Mouse (Mus musculus) layer of hippocampus, postnatal 25 days (tissue): ENCODE measurements at regions not wholly inside any gene's neighbourhood (a gene's known extent, or its start where the extent isn't known, plus 50 kb on each side); places are given as distances from the start of the nearest gene placed in this dataset.

Experiments
- DNase-seq, 2 experiments: peaks; one replicate each; pipeline ENCODE4 v3.0.0; 2022; ENCODE audit warnings: mixed read lengths in 2 of 2, low spot score in 1 of 2; ENCODE audit errors: extremely low spot score in 1 of 2

GRCm38 (mm10) chr14:45964043-45964442 lies 306.1 kb upstream of the Ddhd1 start:
- DNase-seq, result no peak

GRCm38 (mm10) chr14:45983206-45983857 lies 325.4 kb upstream of the Ddhd1 start:
- DNase-seq, result no peak

GRCm38 (mm10) chr14:45984135-45984892 lies 326.4 kb upstream of the Ddhd1 start:
- DNase-seq, result no peak

GRCm38 (mm10) chr14:45992041-45992869 lies 334.3 kb upstream of the Ddhd1 start:
- DNase-seq, result no peak

- DNase-seq, result no peak
Measured at GRCm38 (mm10) chr14:45992870-45993135, 334.9 kb upstream of the Ddhd1 start.

GRCm38 (mm10) chr14:45993669-45994068 lies 335.7 kb upstream of the Ddhd1 start:
- DNase-seq, result peak; percentile 40 to 73

- no peak for DNase-seq
Measured at GRCm38 (mm10) chr14:45996760-45997159, 338.8 kb upstream of the Ddhd1 start.

GRCm38 (mm10) chr14:46004078-46004477 lies 346.1 kb upstream of the Ddhd1 start:
- DNase-seq, result no peak

GRCm38 (mm10) chr14:46005307-46005706 lies 347.4 kb upstream of the Ddhd1 start:
- no peak for DNase-seq

- DNase-seq, result no peak
Measured at GRCm38 (mm10) chr14:46013232-46013631, 355.3 kb upstream of the Ddhd1 start.

- DNase-seq, result no peak
Measured at GRCm38 (mm10) chr14:46014090-46014489, 356.1 kb upstream of the Ddhd1 start.

GRCm38 (mm10) chr14:46015682-46016400 lies 357.9 kb upstream of the Ddhd1 start:
- no peak for DNase-seq

GRCm38 (mm10) chr14:46016701-46017106 lies 358.8 kb upstream of the Ddhd1 start:
- no peak for DNase-seq

GRCm38 (mm10) chr14:46017286-46017685 lies 359.3 kb upstream of the Ddhd1 start:
- DNase-seq, result no peak

GRCm38 (mm10) chr14:46017976-46018375 lies 360.0 kb upstream of the Ddhd1 start:
- DNase-seq, result no peak

- no peak for DNase-seq
Measured at GRCm38 (mm10) chr14:46019240-46020025, 359.8 kb upstream of the Gm15217 start.

- no peak for DNase-seq
Measured at GRCm38 (mm10) chr14:46034301-46034700, 344.9 kb upstream of the Gm15217 start.

- peak; percentile 19 to 22 for DNase-seq
Measured at GRCm38 (mm10) chr14:46060622-46061381, 318.4 kb upstream of the Gm15217 start.

- DNase-seq, result no peak
Measured at GRCm38 (mm10) chr14:46067102-46067801, 312.0 kb upstream of the Gm15217 start.
